Mouse (Mus musculus): Measurements from ENCODE around the gene Gmpr2. TPM values are rescaled to one million over a fixed set of nuclear protein-coding genes. Genes with fewer than 3 reads are reported as not detected.
A peak's percentile ranks its signal among the peaks of the same experiment; 100 is the strongest.

Gmpr2 gene
- polyA plus RNA-seq (2012; rRNA removed) (10.6 and 14.1 TPM in 2 replicates), polyA plus RNA-seq (2014; fragmentation: Nextera tagmentation; extraction: Ambion mirVana) (17.9 and 18.2 TPM in 2 replicates)

- Histone ChIP-seq H3K4me1 (replicated peaks; ENCODE audit: control insufficient read depth in 2 of 2, insufficient read depth in 2 of 2, low read length in 1 of 2) (peaks cover 3 to 4% of the 10 kb centered on the region in 2 experiments; a peak in 2 of 4 replicates), H3K4me2 (ENCODE audit: low read depth) (peak within 1 kb of the TSS; percentile 95), H3K27me3 (ENCODE audit: control insufficient read depth, insufficient read depth, low read length) (no peaks in the 10 kb centered on the region), H3K4me3 (ENCODE audit: insufficient read depth in 1 of 2, low read depth in 2 of 2, low read length in 2 of 2) (peak within 1 kb of the TSS; percentile 90 to 99), H3K27ac (peak within 1 kb of the TSS; percentile 90), H3K9me3 (ENCODE audit: control insufficient read depth, low read length) (no peaks in the 10 kb centered on the region), H3K36me3 (replicated peaks; ENCODE audit: control insufficient read depth, insufficient read depth, low read depth) (peaks cover 20% of the 10 kb centered on the region), H3K9ac (replicated peaks) (peak within 1 kb of the TSS; percentile 90)
- DNase-seq (ENCODE audit: low read depth in 3 of 3, low spot score in 3 of 3), result peak; percentile 90 to 94 (median 92)
- TF ChIP-seq CTCF (IDR thresholded peaks at IDR 0.05; ENCODE audit: low read depth) (no peak), EP300 (IDR thresholded peaks at IDR 0.05; ENCODE audit: low read depth) (no peak)
- peak; percentile 98 for ATAC-seq (ENCODE audit: insufficient read depth)
- under 1% methylated on average over 38 of the region's 38 CpGs for WGBS (ENCODE audit: insufficient replicate concordance)
These were observed at the start of gene Gmpr2, which contains the start of gene Nedd8 for GRCm38 (mm10) chr14:55671833-55672740. Gene Gmpr2 (plus strand): TSS chr14:55671941. Gene Nedd8 (minus strand): TSS chr14:55672124.

- DNase-seq (ENCODE audit: low read depth in 3 of 3, low spot score in 3 of 3) (no peak), ATAC-seq (ENCODE audit: insufficient read depth) (peak; percentile 39; the same call in 1 of the 2 replicates)
- Histone ChIP-seq H3K4me1 (replicated peaks; ENCODE audit: control insufficient read depth in 2 of 2, insufficient read depth in 2 of 2, low read length in 1 of 2) (peaks cover 0 to 3% of the 10 kb centered on the region in 2 experiments; a peak in 1 of 4 replicates), H3K9me3 (ENCODE audit: control insufficient read depth, low read length) (no peaks in the 10 kb centered on the region), H3K27me3 (ENCODE audit: control insufficient read depth, insufficient read depth, low read length) (no peaks in the 10 kb centered on the region), H3K36me3 (replicated peaks; ENCODE audit: control insufficient read depth, insufficient read depth, low read depth) (peaks cover 35% of the 10 kb centered on the region), H3K9ac (replicated peaks) (no peak overlapping the region), H3K4me3 (ENCODE audit: insufficient read depth in 1 of 2, low read depth in 2 of 2, low read length in 2 of 2) (no peak overlapping the region), H3K4me2 (ENCODE audit: low read depth) (no peak overlapping the region), H3K27ac (no peak overlapping the region)
- 72% methylated on average over 27 of the region's 27 CpGs for WGBS (ENCODE audit: insufficient replicate concordance)
- TF ChIP-seq EP300 (IDR thresholded peaks at IDR 0.05; ENCODE audit: low read depth), result no peak
- no peak for TF ChIP-seq CTCF (IDR thresholded peaks at IDR 0.05; ENCODE audit: low read depth)
These were observed 43.5 kb upstream of the Gmpr2 start for GRCm38 (mm10) chr14:55628077-55628827.

GRCm38 (mm10) chr14:55629312-55629711 is 42.4 kb upstream of the Gmpr2 start:
- H3K27me3 ChIP-seq (ENCODE audit: control insufficient read depth, insufficient read depth, low read length), result no peaks in the 10 kb centered on the region

GRCm38 (mm10) chr14:55634874-55635522 is 36.7 kb upstream of the Gmpr2 start:
- Histone ChIP-seq H3K36me3 (replicated peaks; ENCODE audit: control insufficient read depth, insufficient read depth, low read depth) (peaks cover 43% of the 10 kb centered on the region), H3K27ac (no peak overlapping the region), H3K4me1 (replicated peaks; ENCODE audit: control insufficient read depth in 2 of 2, insufficient read depth in 2 of 2, low read length in 1 of 2) (peaks cover 0 to 3% of the 10 kb centered on the region in 2 experiments; a peak in 1 of 4 replicates), H3K9me3 (ENCODE audit: control insufficient read depth, low read length) (no peaks in the 10 kb centered on the region), H3K9ac (replicated peaks) (peak overlapping the region; percentile 39), H3K27me3 (ENCODE audit: control insufficient read depth, insufficient read depth, low read length) (no peaks in the 10 kb centered on the region), H3K4me2 (ENCODE audit: low read depth) (peak overlapping the region; percentile 80), H3K4me3 (ENCODE audit: insufficient read depth in 1 of 2, low read depth in 2 of 2, low read length in 2 of 2) (peak overlapping the region; percentile 59 to 60)
- TF ChIP-seq EP300 (IDR thresholded peaks at IDR 0.05; ENCODE audit: low read depth), result no peak
- TF ChIP-seq CTCF (IDR thresholded peaks at IDR 0.05; ENCODE audit: low read depth), result no peak
- peak; percentile 48 for ATAC-seq (ENCODE audit: insufficient read depth)
- WGBS (ENCODE audit: insufficient replicate concordance), result 4% methylated on average over 23 of the region's 23 CpGs
- no peak for DNase-seq (ENCODE audit: low read depth in 3 of 3, low spot score in 3 of 3)

More at GRCm38 (mm10) chr14:55629312-55629711, 42.4 kb upstream of the Gmpr2 start:
- WGBS (ENCODE audit: insufficient replicate concordance), result 30% methylated on average over 5 of the region's 5 CpGs
- ATAC-seq (ENCODE audit: insufficient read depth), result no peak; the same call in 1 of the 2 replicates
- no peak overlapping the region for H3K4me3 ChIP-seq (ENCODE audit: insufficient read depth in 1 of 2, low read depth in 2 of 2, low read length in 2 of 2)
- H3K9ac ChIP-seq (replicated peaks), result no peak overlapping the region
- no peak for DNase-seq (ENCODE audit: low read depth in 3 of 3, low spot score in 3 of 3)
- H3K9me3 ChIP-seq (ENCODE audit: control insufficient read depth, low read length), result no peaks in the 10 kb centered on the region
- H3K4me1 ChIP-seq (replicated peaks; ENCODE audit: control insufficient read depth in 2 of 2, insufficient read depth in 2 of 2, low read length in 1 of 2), result peaks cover 0 to 3% of the 10 kb centered on the region in 2 experiments; a peak in 1 of 4 replicates
- no peak overlapping the region for H3K27ac ChIP-seq
- peak; percentile 96 for TF ChIP-seq CTCF (IDR thresholded peaks at IDR 0.05; ENCODE audit: low read depth)
- TF ChIP-seq EP300 (IDR thresholded peaks at IDR 0.05; ENCODE audit: low read depth), result no peak
- no peak overlapping the region for H3K4me2 ChIP-seq (ENCODE audit: low read depth)
- H3K36me3 ChIP-seq (replicated peaks; ENCODE audit: control insufficient read depth, insufficient read depth, low read depth), result peaks cover 35% of the 10 kb centered on the region
